Mouse (Mus musculus): ENCODE measurements around the gene Glt1d1. TPM values are rescaled to one million over a fixed set of nuclear protein-coding genes. Genes with fewer than 3 reads are reported as not detected.
A peak's percentile ranks its signal among the peaks of the same experiment; 100 is the strongest.
"Not testable (repeated sequence)": the region's sequence is repeated elsewhere in the genome, so short reads cannot be mapped to it uniquely, and the experiment has no call there.

Gene Glt1d1
- polyA plus RNA-seq, 1 experiment from 2014 or later, result not detected

DNA sequence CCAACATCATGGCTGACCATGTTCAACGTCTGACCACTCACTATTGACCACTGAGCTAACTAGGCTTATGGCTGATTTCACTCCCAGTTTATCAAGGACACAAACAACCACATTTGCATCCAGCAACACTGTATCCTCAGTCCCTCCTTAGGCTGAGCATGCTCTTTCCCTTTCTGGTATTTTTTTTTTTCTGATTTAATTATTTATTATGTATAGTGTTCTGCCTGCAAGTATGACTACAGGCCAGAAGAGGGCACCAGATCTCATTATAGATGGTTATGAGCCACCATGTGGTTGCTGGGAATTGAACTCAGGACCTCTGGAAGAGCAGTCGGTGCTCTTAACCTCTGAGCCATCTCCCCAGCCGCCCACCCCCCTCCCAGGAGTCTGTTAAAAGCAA lies 117.5 kb downstream of the Glt1d1 start:
- H3K9me3 ChIP-seq; H3K4me2 ChIP-seq; H3K36me3 ChIP-seq; H3K9ac ChIP-seq; H3K4me3 ChIP-seq; H3K27ac ChIP-seq (replicated peaks); ATAC-seq (ENCODE audit: extremely low read depth, insufficient number of reproducible peaks, low FRiP score, low TSS enrichment); H3K27me3 ChIP-seq (replicated peaks): not testable (repeated sequence)
- peaks cover 11% of the 10 kb centered on the region for H3K4me1 ChIP-seq
- 84% methylated on average over 3 of the region's 3 CpGs for WGBS

DNA sequence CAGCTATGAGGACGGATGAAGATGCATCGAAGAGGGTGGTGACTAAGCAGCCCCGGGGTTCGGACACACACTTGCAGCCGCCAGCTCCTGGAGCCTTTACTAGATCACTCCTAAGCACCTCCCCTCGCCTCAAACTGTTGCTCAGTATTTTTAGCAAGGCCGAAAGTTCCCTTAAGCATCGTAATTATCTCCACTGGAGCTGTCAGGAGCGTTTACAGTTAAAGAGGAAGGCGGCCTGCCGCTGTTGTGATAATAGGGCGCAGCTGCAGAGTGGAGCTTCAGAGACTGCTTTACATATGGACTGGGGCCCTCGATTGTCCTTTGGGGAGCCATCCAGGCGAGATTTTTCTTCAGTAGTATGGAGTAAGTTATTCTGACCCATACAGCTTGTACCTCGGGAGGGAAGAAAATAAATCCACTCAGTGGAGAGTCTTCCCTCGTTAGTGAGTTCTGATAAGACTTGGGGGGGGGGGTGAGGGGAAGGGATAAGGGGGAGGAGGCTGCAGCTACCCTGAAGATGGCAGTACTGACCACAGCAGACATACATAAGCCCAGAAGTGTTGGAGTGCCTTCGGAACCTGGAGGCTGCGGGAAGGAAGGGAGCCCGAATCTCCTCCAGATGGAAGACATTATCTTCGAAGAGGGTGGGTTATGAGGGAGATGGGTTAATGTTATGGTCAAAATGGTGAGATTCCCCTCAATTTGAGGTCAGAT lies 119.4 kb downstream of the Glt1d1 start:
- H3K27me3 ChIP-seq (replicated peaks), result no peaks in the 10 kb centered on the region
- H3K36me3 ChIP-seq, result no peaks in the 10 kb centered on the region
- no peak overlapping the region for H3K27ac ChIP-seq (replicated peaks)
- 14% methylated on average over 20 of the region's 20 CpGs for WGBS
- peaks cover 11% of the 10 kb centered on the region for H3K4me1 ChIP-seq
- peak overlapping the region; percentile 58 for H3K4me2 ChIP-seq
- peak overlapping the region; percentile 16 for H3K4me3 ChIP-seq
- no peak overlapping the region for H3K9ac ChIP-seq
- H3K9me3 ChIP-seq, result peaks cover 8% of the 10 kb centered on the region; the same call in 1 of the 2 replicates
- ATAC-seq (ENCODE audit: extremely low read depth, insufficient number of reproducible peaks, low FRiP score, low TSS enrichment), result no peak; the same call in 1 of the 2 replicates

GRCm38 (mm10) chr5:127755594-127755993 lies 123.5 kb downstream of the Glt1d1 start:
- Histone ChIP-seq H3K4me2 (no peak overlapping the region), H3K4me3 (no peak overlapping the region), H3K27me3 (replicated peaks) (no peaks in the 10 kb centered on the region), H3K4me1 (peaks cover 11% of the 10 kb centered on the region), H3K9ac (no peak overlapping the region), H3K36me3 (no peaks in the 10 kb centered on the region), H3K27ac (replicated peaks) (no peak overlapping the region), H3K9me3 (peaks cover 8% of the 10 kb centered on the region; the same call in 1 of the 2 replicates)
- no peak for ATAC-seq (ENCODE audit: extremely low read depth, insufficient number of reproducible peaks, low FRiP score, low TSS enrichment)
- 70% methylated on average over 4 of the region's 4 CpGs for WGBS

- Histone ChIP-seq H3K4me1 (peaks cover 8% of the 10 kb centered on the region), H3K4me2 (no peak overlapping the region), H3K4me3 (no peak overlapping the region), H3K36me3 (no peaks in the 10 kb centered on the region), H3K27me3 (replicated peaks) (no peaks in the 10 kb centered on the region), H3K27ac (replicated peaks) (no peak overlapping the region), H3K9me3 (peaks cover 8% of the 10 kb centered on the region; the same call in 1 of the 2 replicates), H3K9ac (no peak overlapping the region)
- WGBS, result 74% methylated on average over 3 of the region's 3 CpGs
- ATAC-seq (ENCODE audit: extremely low read depth, insufficient number of reproducible peaks, low FRiP score, low TSS enrichment), result no peak
Measured at GRCm38 (mm10) chr5:127756011-127756410, 123.9 kb downstream of the Glt1d1 start.

DNA sequence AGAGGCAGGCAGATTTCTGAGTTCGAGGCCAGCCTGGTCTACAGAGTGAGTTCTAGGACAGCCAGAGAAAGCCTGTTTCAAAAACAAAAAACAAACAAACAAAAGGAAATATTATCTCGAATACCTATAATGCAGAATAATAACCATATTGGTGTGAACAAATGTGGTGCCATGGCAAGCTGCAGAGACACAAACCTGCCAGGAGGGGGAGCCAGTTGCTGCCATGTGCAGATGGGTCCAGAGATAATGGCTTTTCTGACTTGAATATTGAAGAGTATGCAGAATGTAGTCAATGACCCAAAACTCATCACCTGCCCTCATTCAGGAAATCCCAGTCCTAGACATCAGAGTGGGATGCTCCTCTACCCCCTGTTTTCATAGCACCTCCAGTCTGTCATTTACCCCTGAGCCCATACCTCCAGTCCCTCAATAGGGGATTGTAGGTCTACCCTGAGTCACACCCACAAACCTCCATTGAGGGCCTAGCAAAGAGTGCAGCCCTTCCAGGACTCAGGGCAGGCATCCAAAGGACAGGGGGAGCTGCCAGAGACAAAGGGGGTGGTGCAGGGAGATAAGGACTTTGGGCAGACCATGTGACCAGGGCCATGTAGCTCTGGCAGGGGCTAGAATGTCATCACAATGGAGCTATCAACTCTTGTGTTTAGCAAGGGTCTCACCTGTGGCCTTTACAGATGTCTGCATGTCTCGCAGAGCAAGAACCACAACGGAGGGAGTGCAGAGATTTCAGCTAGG lies 124.8 kb downstream of the Glt1d1 start:
- H3K27me3 ChIP-seq (replicated peaks), result no peaks in the 10 kb centered on the region
- H3K9me3 ChIP-seq, result peaks cover 8% of the 10 kb centered on the region; the same call in 1 of the 2 replicates
- WGBS, result 69% methylated on average over 4 of the region's 4 CpGs
- no peak overlapping the region for H3K27ac ChIP-seq (replicated peaks)
- no peak overlapping the region for H3K4me2 ChIP-seq
- no peak overlapping the region for H3K4me3 ChIP-seq
- ATAC-seq (ENCODE audit: extremely low read depth, insufficient number of reproducible peaks, low FRiP score, low TSS enrichment), result no peak
- peaks cover 2% of the 10 kb centered on the region; the same call in 1 of the 2 replicates for H3K4me1 ChIP-seq
- no peak overlapping the region for H3K9ac ChIP-seq
- H3K36me3 ChIP-seq, result no peaks in the 10 kb centered on the region

DNA sequence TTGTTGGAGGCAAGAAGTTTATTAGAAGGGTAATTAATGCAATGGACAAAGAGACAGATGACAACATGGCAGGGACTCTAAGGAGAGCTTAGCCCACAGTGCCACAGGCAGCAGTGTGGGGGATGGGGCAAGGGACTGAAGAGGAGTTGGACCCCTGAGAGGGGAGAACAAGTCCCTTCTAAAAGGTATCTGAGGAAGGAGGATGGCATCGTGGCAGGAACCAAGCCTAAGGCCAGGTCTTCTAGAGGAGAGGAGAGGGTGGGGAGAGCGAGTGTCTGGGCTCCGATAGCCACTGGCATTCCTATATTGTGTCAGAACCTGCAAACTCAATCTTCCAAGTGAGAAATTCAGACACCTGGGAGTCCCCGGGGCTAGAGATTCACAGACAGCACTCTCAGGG lies 126.5 kb downstream of the Glt1d1 start:
- no peaks in the 10 kb centered on the region for H3K36me3 ChIP-seq
- H3K27me3 ChIP-seq (replicated peaks), result no peaks in the 10 kb centered on the region
- H3K9me3 ChIP-seq, result peaks cover 5% of the 10 kb centered on the region; the same call in 1 of the 2 replicates
- no peak overlapping the region for H3K4me3 ChIP-seq
- no peak overlapping the region for H3K4me2 ChIP-seq
- WGBS, result 55% methylated on average over 4 of the region's 4 CpGs
- ATAC-seq (ENCODE audit: extremely low read depth, insufficient number of reproducible peaks, low FRiP score, low TSS enrichment), result no peak
- no peak overlapping the region for H3K9ac ChIP-seq
- H3K4me1 ChIP-seq, result no peaks in the 10 kb centered on the region
- no peak overlapping the region for H3K27ac ChIP-seq (replicated peaks)

Other genes with a start within 250 kb of the Glt1d1 start
- 14.1 and 16.7 TPM in 2 replicates for gene Slc15a4, start 635 bp downstream of the Glt1d1 start, polyA plus RNA-seq (2015; fragmentation: Nextera tagmentation; extraction: Ambion mirVana)